9 mouse cellular contexts compared by ENCODE assay signal in the genomic region with DNA sequence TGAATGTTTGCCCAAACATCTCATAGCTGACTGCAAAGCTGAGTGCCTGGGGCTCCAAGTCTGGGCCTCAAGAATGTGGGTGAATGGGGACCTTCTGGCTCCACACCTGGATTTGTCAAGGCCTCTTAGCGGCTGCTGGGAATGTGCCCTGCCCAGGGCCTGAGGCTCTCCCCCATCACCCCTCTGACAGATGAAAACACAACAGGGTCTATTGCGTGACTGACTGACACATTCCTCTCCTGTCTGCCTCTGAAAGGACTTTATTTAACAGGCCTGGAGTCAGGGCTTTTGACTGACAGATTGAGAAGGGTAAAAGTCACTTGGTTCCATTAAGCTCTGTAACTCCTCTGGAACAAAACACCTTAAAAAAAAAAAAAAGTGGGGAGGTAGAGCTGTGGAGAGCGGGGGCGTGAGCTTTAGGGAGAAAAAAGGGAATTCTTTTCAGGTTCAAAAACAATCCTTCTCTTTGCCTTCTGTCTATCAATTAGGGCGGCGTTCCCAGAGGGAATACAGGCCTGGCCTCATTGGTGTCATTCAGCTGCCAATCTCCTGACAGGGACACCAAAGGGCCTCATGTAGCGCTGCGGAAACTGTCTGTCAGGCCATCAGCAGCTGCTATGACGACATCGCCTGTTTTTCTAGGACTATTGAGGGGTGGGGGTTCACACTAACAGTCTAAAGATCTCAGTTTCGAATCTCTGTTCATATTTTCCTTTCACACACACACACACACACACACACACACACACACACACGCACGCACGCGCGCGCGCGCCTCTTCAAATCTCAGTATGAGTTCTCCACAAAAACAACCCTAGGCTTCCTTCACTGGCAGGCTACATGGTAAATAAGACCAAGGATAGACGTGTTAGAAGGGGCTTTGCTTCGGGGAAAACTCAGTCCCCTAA.
DNase-seq lines count a peak whose midpoint lies in the region; ATAC-seq lines count a peak whose summit lies in the region.
"Had no signal": no experiment of that assay in that cellular context is flagged by ENCODE, and none has a peak within 500 bp of the region (broad histone marks: within the 10 kb centered on the region; RNA-seq: fewer than 3 reads in every experiment).

No protein-coding gene starts in this region.

- peaks cover 18% of the 10 kb centered on the region for H3K4me1 ChIP-seq in kidney, embryonic 14.5 days (ENCODE audit: control insufficient read depth, insufficient read depth, low read length)
- H3K4me1 ChIP-seq in hindbrain, embryonic 16.5 days (ENCODE audit: control insufficient read depth, insufficient read depth, low read depth, low read length): peaks cover 19% of the 10 kb centered on the region
- H3K4me1 ChIP-seq in midbrain, embryonic 15.5 days: peaks cover 20% of the 10 kb centered on the region

- H3K36me3 ChIP-seq in kidney, embryonic 14.5 days (ENCODE audit: control insufficient read depth, insufficient read depth, low read length): no peaks in the 10 kb centered on the region
- no peaks in the 10 kb centered on the region for H3K36me3 ChIP-seq in hindbrain, embryonic 16.5 days (ENCODE audit: control insufficient read depth, insufficient read depth, low read length)
- no peaks in the 10 kb centered on the region for H3K36me3 ChIP-seq in midbrain, embryonic 15.5 days (replicated peaks)

- no peak overlapping the region for H3K4me3 ChIP-seq in kidney, embryonic 14.5 days (ENCODE audit: low read length)
- H3K4me3 ChIP-seq in hindbrain, embryonic 16.5 days (ENCODE audit: low read length): no peak overlapping the region
- H3K4me3 ChIP-seq in midbrain, embryonic 15.5 days: no peak overlapping the region

- DNase-seq in kidney, postnatal 25 days: no peak
- peak; percentile 70 for DNase-seq in embryo, embryonic 9.5 days (ENCODE audit: extremely low spot score)
- DNase-seq in layer of hippocampus, adult 9-10 months (ENCODE audit: low spot score): no peak
- DNase-seq in layer of hippocampus, adult 8-10 months (ENCODE audit: low spot score in 2 of 2): no peak
- DNase-seq: thymus, adult 18-20 months had no signal

- no peak overlapping the region for H3K9ac ChIP-seq in kidney, embryonic 14.5 days (ENCODE audit: low read depth, low read length)
- 0 out of 2 replicates have a peak overlapping the region, but pooled peaks have one; percentile 13 for H3K9ac ChIP-seq in hindbrain, embryonic 16.5 days (ENCODE audit: low read depth, low read length)
- H3K9ac ChIP-seq in midbrain, embryonic 15.5 days: no peak overlapping the region

- WGBS in kidney, embryonic 14.5 days: 53% methylated on average over 21 of the region's 21 CpGs
- 29% methylated on average over 21 of the region's 21 CpGs for WGBS in hindbrain, embryonic 16.5 days
- 30% methylated on average over 21 of the region's 21 CpGs for WGBS in midbrain, embryonic 15.5 days

- no peaks in the 10 kb centered on the region for H3K9me3 ChIP-seq in kidney, embryonic 14.5 days (ENCODE audit: control insufficient read depth, low read length)
- H3K9me3 ChIP-seq in hindbrain, embryonic 16.5 days (ENCODE audit: control insufficient read depth, low read length): no peaks in the 10 kb centered on the region
- no peaks in the 10 kb centered on the region for H3K9me3 ChIP-seq in midbrain, embryonic 15.5 days

- 0 out of 2 replicates have a peak overlapping the region, but pooled peaks have one; percentile 17 for H3K27ac ChIP-seq in kidney, embryonic 14.5 days (ENCODE audit: low read depth, low read length)
- peak overlapping the region; percentile 74 for H3K27ac ChIP-seq in hindbrain, embryonic 16.5 days (ENCODE audit: low read depth, low read length)
- H3K27ac ChIP-seq in midbrain, embryonic 15.5 days: peak overlapping the region; percentile 66

- H3K27me3 ChIP-seq in kidney, embryonic 14.5 days (ENCODE audit: control insufficient read depth, insufficient read depth, low read length): no peaks in the 10 kb centered on the region
- no peaks in the 10 kb centered on the region for H3K27me3 ChIP-seq in hindbrain, embryonic 16.5 days (replicated peaks; ENCODE audit: control insufficient read depth, insufficient read depth, low read length)
- H3K27me3 ChIP-seq in midbrain, embryonic 15.5 days (replicated peaks): no peaks in the 10 kb centered on the region

- H3K4me2 ChIP-seq in kidney, embryonic 14.5 days (replicated peaks; ENCODE audit: low read depth, low read length): no peak overlapping the region; the same call in 1 of the 2 replicates
- H3K4me2 ChIP-seq in hindbrain, embryonic 16.5 days (ENCODE audit: low read length): no peak overlapping the region
- H3K4me2 ChIP-seq in midbrain, embryonic 15.5 days: no peak overlapping the region

- ATAC-seq in kidney, embryonic 14.5 days (ENCODE audit: low FRiP score, low TSS enrichment): no peak
- peak; percentile 75 for ATAC-seq in hindbrain, embryonic 16.5 days
- ATAC-seq in midbrain, embryonic 15.5 days (replicated peaks): peak; percentile 84
- no peak for ATAC-seq in frontal cortex, adult (ENCODE audit: low TSS enrichment)

Comparison
In these comparisons a context has a peak if more than half of its experiments do, and no peak if none do; other contexts are left out.
1. ATAC-seq: peak in hindbrain, embryonic 16.5 days (single experiment) and midbrain, embryonic 15.5 days (single experiment); none in kidney, embryonic 14.5 days (single experiment) and frontal cortex, adult (single experiment).
2. H3K27ac ChIP-seq: peak in every context shown above with its lines; median percentile 74 in hindbrain, embryonic 16.5 days; 66 in midbrain, embryonic 15.5 days; 17 in kidney, embryonic 14.5 days.